Mouse (Mus musculus): Measurements from ENCODE around the gene Lin52. TPM values are rescaled to one million over a fixed set of nuclear protein-coding genes. Genes with fewer than 3 reads are reported as not detected.

Gene Lin52
- polyA plus RNA-seq, 1 experiment from 2014 or later: 31.8 TPM

DNA sequence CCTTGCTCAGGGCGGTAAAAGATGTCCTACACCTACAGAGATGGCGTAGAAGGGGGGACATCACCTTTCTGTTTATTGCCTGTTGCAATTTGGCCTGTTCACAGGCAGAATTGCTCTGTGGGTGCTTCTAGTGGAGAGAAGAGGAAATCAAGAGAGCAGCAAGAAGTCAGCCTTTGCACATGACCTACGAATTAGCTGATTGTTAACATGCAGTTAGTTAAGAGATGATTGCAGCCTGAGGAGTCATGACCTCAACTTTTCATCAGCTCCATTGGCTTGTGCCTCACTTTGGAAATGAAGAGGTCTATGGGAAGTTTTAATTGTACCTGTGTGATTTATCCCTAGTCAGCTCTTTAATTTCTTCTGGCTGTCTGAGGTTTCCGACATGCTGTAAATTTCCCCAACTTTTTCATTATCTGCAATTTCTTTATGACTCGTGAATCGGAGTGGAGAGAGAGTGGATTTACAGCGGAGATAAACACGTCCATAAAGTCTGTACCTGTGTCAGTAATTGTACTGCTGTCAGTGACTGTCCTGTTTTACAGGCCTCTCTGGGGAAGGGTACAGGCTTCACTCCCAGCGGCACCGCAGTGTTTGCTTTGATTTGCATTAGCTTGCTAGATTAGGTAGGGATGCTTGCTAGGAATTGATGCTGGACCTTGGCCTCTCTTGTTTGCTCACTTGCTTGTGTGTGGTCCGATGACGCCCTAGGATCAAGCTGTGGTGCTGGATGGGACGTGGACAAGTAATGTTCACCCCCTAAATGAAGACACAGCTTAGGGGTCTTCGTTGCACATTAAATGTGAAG, 31.8 kb downstream of the Lin52 start:
- WGBS: 89% methylated on average over 14 of the region's 14 CpGs
- H3K27ac ChIP-seq: no peak overlapping the region
- H3K27me3 ChIP-seq: peaks cover 47% of the 10 kb centered on the region
- H3K9me3 ChIP-seq (replicated peaks): no peaks in the 10 kb centered on the region
- no peak for ATAC-seq (ENCODE audit: low FRiP score)
- no peak overlapping the region for H3K4me2 ChIP-seq (replicated peaks)
- H3K4me3 ChIP-seq: no peak overlapping the region
- no peak overlapping the region for H3K9ac ChIP-seq
- H3K36me3 ChIP-seq: no peaks in the 10 kb centered on the region
- H3K4me1 ChIP-seq: peaks cover 9% of the 10 kb centered on the region

DNA sequence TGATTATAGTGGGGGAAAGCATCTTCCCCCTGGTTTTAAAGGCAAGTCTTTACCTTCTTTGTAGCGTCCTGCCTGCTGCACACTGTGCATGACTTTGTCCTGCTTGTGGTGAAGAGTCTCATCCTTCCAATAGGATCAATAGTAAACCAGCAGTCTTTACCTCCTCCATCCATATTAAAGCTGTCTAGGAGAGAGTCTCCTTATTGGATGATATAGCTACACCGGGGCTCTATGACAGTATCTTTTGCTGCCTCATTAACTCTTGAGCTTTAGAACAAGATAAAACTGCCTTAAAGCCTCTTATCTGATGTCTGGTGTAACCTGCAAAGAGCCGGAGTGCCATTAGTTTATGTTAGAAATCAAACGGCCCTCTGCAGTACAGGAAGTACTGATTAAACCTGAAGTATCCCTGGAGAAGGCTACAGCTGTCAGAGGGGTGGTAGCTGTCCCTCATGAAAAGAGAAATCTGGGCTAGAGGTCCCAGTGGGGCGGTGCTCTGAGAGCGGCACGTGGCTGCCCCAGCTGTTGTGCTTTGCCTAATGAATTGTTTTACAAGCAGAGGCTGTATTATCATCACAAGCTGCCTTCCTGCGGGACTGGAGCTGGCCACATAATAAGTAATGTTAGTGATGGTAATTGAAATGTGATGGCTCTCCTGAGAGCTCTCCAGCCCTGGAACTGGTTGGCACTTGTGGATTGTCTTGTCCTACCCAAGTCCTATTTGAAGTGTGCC, 36.3 kb downstream of the Lin52 start:
- 0 out of 2 replicates have a peak overlapping the region, but pooled peaks have one; percentile 3 for H3K4me2 ChIP-seq (replicated peaks)
- no peak overlapping the region for H3K9ac ChIP-seq
- no peaks in the 10 kb centered on the region for H3K36me3 ChIP-seq
- H3K4me3 ChIP-seq: no peak overlapping the region
- H3K27ac ChIP-seq: peak overlapping the region; percentile 44; the same call in 1 of the 2 replicates
- no peaks in the 10 kb centered on the region for H3K9me3 ChIP-seq (replicated peaks)
- ATAC-seq (ENCODE audit: low FRiP score): peak; percentile 92
- 31% methylated on average over 8 of the region's 8 CpGs for WGBS
- H3K27me3 ChIP-seq: peaks cover 61% of the 10 kb centered on the region
- H3K4me1 ChIP-seq: peaks cover 9% of the 10 kb centered on the region

DNA sequence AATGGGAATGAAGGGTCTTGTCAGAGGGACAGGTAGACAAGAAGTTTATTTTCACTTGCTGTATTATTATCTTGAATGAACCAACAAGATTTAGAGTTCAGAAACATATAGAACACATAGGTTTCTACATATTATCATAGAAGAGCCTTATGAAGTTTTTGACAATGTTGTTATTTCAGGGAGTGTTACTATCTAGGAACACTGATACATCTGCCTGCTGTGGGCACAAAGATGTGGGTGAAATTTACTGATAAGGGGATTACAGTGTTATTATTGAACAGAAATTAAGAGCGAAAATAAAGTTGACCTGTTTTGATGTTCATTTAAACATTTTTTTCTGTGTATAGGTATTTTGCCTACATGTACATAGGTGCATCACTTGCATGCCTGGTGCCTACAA, 45.6 kb downstream of the Lin52 start:
- Histone ChIP-seq H3K27ac (no peak overlapping the region), H3K36me3 (no peaks in the 10 kb centered on the region), H3K4me2 (replicated peaks) (no peak overlapping the region), H3K4me1 (peaks cover 8% of the 10 kb centered on the region), H3K27me3 (peaks cover 7% of the 10 kb centered on the region), H3K4me3 (no peak overlapping the region), H3K9me3 (replicated peaks) (no peaks in the 10 kb centered on the region), H3K9ac (no peak overlapping the region)
- ATAC-seq (ENCODE audit: low FRiP score): no peak
- WGBS: 95% methylated on average over 1 of the region's 1 CpGs

DNA sequence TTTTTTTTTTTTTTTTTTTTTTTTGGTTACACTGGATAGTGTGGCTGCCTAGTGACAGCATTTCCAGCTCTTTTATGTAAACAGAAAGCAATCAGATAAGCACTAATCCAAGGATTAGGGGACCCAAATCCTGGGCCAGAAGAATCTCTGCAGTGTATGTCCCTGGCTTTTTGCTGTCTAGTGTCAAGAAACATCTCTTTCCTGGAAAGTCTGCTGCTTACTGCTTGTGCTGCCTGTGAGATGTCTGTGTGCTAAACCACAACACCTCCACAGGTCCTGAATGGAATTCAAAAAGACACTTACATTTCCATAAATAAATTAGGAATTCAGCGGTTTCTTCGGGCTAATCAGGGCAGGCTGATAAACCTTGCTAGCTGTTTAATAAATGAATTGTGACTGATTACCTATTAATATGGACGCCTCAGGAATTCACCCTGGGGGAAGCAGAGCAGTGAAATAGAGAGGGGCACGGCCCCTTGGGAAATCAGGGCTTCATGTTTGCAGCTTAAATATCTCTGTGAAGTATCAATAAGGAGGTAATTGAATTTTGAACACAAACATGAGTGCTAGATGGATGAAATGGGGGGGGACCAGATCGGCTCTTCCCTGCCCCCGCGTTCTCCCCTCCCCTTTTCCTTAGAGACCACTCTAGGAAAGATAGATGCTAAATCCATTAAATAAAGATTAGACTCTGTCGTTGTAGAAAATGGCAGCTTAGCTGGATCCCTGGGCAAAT, 49.5 kb downstream of the Lin52 start:
- H3K27ac ChIP-seq: peak overlapping the region; percentile 67; the same call in 1 of the 2 replicates
- H3K4me2 ChIP-seq (replicated peaks): peak overlapping the region; percentile 25; the same call in 1 of the 2 replicates
- H3K36me3 ChIP-seq: no peaks in the 10 kb centered on the region
- H3K9ac ChIP-seq: no peak overlapping the region
- H3K27me3 ChIP-seq: 0 out of 2 replicates have a peak, but pooled peaks cover 3% of the 10 kb centered on the region
- no peak overlapping the region for H3K4me3 ChIP-seq
- ATAC-seq (ENCODE audit: low FRiP score): peak; percentile 86
- no peaks in the 10 kb centered on the region for H3K9me3 ChIP-seq (replicated peaks)
- 60% methylated on average over 8 of the region's 8 CpGs for WGBS
- H3K4me1 ChIP-seq: peaks cover 11% of the 10 kb centered on the region

DNA sequence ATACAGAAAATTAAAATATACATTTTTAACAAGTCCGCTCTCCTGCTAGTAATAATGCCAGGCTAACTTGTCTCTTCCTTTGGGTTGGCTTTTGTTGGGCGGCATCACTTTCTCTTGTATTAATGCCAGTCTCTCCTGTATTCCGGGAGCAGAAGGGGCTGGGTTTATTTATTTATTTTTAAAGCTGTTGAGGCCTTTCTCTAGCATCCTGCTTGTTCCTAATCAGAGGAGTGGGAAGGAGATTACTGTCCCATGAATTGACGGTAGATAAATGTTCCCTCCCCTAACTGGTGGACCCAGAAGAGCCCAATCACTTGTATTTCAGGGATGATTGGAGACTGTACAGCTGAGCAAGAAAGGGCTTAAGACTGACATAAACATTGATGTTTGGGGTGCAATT, 50.1 kb downstream of the Lin52 start:
- Histone ChIP-seq H3K4me1 (peaks cover 11% of the 10 kb centered on the region), H3K4me3 (no peak overlapping the region), H3K4me2 (replicated peaks) (0 out of 2 replicates have a peak overlapping the region, but pooled peaks have one; percentile 25), H3K9ac (no peak overlapping the region), H3K36me3 (no peaks in the 10 kb centered on the region), H3K27me3 (0 out of 2 replicates have a peak, but pooled peaks cover 3% of the 10 kb centered on the region), H3K9me3 (replicated peaks) (no peaks in the 10 kb centered on the region), H3K27ac (peak overlapping the region; percentile 62; the same call in 1 of the 2 replicates)
- 65% methylated on average over 4 of the region's 4 CpGs for WGBS
- ATAC-seq (ENCODE audit: low FRiP score): peak; percentile 50; the same call in 1 of the 2 replicates

DNA sequence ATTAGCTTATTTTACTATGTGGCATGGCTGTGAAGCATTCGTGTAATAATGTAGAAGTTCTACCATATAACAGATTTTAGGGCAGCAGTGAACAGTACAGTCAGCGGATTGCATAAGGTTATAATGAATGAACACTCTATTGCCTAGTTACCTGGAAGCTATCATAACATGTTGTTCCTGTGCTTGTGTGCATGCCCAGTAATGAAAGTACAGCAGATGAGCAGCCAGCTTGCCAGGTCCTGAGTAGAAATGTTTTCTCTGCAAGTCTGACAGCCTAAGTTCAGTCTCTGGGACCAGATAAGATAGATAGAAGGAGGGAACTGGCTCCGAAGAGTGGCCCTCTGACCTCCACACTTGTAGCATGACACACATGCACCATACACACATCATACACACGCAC, 55.6 kb downstream of the Lin52 start:
- H3K27me3 ChIP-seq: 0 out of 2 replicates have a peak, but pooled peaks cover 3% of the 10 kb centered on the region
- H3K4me3 ChIP-seq: no peak overlapping the region
- 0 out of 2 replicates have a peak, but pooled peaks cover 3% of the 10 kb centered on the region for H3K4me1 ChIP-seq
- no peaks in the 10 kb centered on the region for H3K9me3 ChIP-seq (replicated peaks)
- 95% methylated on average over 4 of the region's 4 CpGs for WGBS
- no peaks in the 10 kb centered on the region for H3K36me3 ChIP-seq
- ATAC-seq (ENCODE audit: low FRiP score): no peak
- H3K27ac ChIP-seq: no peak overlapping the region
- no peak overlapping the region for H3K9ac ChIP-seq
- no peak overlapping the region for H3K4me2 ChIP-seq (replicated peaks)

DNA sequence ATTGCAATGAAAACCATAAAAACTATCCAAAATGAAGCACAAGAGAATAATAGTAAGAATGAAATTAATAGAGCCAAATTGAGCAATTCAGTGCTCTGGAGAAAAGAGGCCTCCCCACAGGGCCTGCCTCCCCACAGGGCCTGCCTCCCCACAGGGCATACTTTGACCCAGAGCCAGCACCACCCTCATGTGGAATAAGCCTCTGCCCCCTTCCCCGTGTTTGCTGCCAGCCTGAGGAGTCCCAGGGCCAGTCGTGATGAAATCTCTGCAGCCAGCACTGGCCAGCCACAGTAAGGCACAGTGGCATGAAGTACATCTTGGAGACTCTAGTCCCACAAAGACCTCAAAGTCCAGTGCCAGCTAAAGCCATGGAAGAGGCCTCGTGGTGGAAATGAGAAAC, 60.8 kb downstream of the Lin52 start:
- 82% methylated on average over 3 of the region's 3 CpGs for WGBS

DNA sequence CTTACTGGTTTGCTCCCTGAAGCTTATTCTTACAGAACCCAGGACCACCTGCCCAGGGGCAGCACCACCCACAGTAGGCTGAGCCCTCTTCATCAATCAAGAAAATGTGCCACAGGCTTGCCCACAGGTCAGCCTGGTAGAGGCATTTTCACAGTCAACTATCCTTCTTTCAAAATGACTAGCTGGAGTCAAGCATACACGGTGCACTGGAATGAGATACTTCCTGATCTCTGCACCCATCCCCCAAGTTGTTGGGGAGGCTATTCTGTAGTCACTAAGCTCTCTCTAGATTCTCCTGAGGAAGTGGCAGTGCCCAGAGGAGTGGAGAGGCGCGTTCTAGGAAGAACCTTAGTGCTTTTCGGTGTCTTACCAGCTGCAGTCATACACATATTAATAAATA, 64.3 kb downstream of the Lin52 start:
- no peak for ATAC-seq (ENCODE audit: low FRiP score)
- no peak overlapping the region for H3K4me3 ChIP-seq
- WGBS: 84% methylated on average over 4 of the region's 4 CpGs
- no peaks in the 10 kb centered on the region for H3K27me3 ChIP-seq
- H3K27ac ChIP-seq: no peak overlapping the region
- no peaks in the 10 kb centered on the region for H3K4me1 ChIP-seq
- H3K9me3 ChIP-seq (replicated peaks): no peaks in the 10 kb centered on the region
- no peak overlapping the region for H3K4me2 ChIP-seq (replicated peaks)
- no peak overlapping the region for H3K9ac ChIP-seq
- H3K36me3 ChIP-seq: no peaks in the 10 kb centered on the region

More for the DNA sequence above, 60.8 kb downstream of the Lin52 start:
- Histone ChIP-seq H3K4me3 (no peak overlapping the region), H3K4me2 (replicated peaks) (no peak overlapping the region), H3K27ac (no peak overlapping the region), H3K9me3 (replicated peaks) (no peaks in the 10 kb centered on the region), H3K4me1 (no peaks in the 10 kb centered on the region), H3K27me3 (no peaks in the 10 kb centered on the region), H3K9ac (no peak overlapping the region), H3K36me3 (no peaks in the 10 kb centered on the region)
- ATAC-seq (ENCODE audit: low FRiP score): no peak

DNA sequence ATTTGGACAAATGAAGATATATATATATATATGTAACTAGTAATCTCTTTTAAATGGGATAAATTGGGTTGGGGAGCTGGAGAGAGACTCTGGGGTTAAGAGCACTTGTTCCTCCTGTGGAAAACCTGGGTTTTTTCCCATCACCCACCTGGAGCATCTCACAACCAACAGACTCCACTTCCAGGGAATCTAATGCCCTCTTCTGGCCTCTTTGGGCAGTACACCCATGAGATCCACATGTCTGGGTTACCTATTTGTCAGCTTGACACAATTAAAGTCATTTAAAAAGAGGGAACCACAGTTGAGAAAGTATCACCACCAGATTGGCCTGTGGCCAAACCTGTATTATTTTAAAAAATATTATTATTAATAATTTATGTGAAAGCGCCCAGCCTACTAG, 65.4 kb downstream of the Lin52 start:
- H3K4me2 ChIP-seq (replicated peaks): no peak overlapping the region
- no peaks in the 10 kb centered on the region for H3K27me3 ChIP-seq
- no peaks in the 10 kb centered on the region for H3K9me3 ChIP-seq (replicated peaks)
- H3K9ac ChIP-seq: no peak overlapping the region
- no peak for ATAC-seq (ENCODE audit: low FRiP score)
- H3K36me3 ChIP-seq: no peaks in the 10 kb centered on the region
- no peak overlapping the region for H3K4me3 ChIP-seq
- no peaks in the 10 kb centered on the region for H3K4me1 ChIP-seq
- H3K27ac ChIP-seq: no peak overlapping the region
- WGBS: 97% methylated on average over 1 of the region's 1 CpGs

DNA sequence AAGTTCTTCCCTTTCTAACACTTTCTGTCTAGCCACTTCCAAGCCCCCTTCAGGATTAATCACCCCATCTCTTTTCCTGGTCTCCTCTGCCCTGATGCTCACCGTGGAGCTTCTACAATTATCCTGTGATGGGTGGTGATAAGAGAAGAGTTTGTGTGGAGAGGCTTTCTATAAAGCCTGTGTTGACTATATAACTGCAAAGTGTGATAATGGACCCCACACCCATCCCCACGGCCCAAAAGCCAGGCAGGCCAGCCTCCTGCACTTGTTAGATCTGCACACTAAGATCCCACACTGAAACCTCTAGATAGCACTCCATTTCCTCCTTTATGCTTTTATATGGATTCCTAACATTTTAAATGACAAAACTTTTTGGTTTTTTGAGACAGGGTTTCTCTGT, 66.8 kb downstream of the Lin52 start:
- no peak overlapping the region for H3K4me3 ChIP-seq
- no peaks in the 10 kb centered on the region for H3K4me1 ChIP-seq
- whole genome bisulfite sequencing: 83% methylated on average over 2 of the region's 2 CpGs
- no peak overlapping the region for H3K27ac ChIP-seq
- peaks cover 3% of the 10 kb centered on the region; the same call in 1 of the 2 replicates for H3K27me3 ChIP-seq
- no peak for ATAC-seq (ENCODE audit: low FRiP score)
- H3K36me3 ChIP-seq: no peaks in the 10 kb centered on the region
- no peak overlapping the region for H3K4me2 ChIP-seq (replicated peaks)
- H3K9ac ChIP-seq: no peak overlapping the region
- no peaks in the 10 kb centered on the region for H3K9me3 ChIP-seq (replicated peaks)

DNA sequence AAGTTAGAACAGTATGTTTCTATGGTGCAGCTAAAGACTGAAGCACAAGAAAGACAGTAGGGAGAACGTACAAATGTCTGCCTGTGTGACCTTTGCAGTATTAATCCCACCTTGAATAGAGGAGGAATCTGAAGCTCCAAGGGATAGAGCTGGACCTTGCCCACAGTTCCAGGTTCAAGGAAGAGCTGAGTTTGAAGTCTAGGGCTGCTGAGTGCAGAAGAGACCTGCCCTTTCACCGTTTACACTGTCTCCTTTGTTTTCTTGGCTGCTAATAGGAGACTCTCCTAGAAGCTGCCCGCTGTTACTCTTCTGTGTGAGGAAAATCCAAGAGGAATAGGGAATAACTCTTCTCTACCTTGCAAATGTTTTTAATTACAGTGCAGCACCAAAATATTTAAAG, 72.5 kb downstream of the Lin52 start:
- H3K4me2 ChIP-seq (replicated peaks): no peak overlapping the region
- 55% methylated on average over 3 of the region's 3 CpGs for WGBS
- H3K36me3 ChIP-seq: no peaks in the 10 kb centered on the region
- no peak overlapping the region; the same call in 1 of the 2 replicates for H3K27ac ChIP-seq
- H3K27me3 ChIP-seq: peaks cover 38% of the 10 kb centered on the region
- ATAC-seq (ENCODE audit: low FRiP score): no peak
- H3K9ac ChIP-seq: no peak overlapping the region
- peaks cover 7% of the 10 kb centered on the region for H3K4me1 ChIP-seq
- H3K4me3 ChIP-seq: no peak overlapping the region
- H3K9me3 ChIP-seq (replicated peaks): no peaks in the 10 kb centered on the region

Measured in hindbrain, embryonic 12.5 days (tissue).